Mouse (Mus musculus) bone marrow macrophage, adult 2 months (primary cell): Measurements from ENCODE around the gene Grhl3. TPM values are rescaled to one million over a fixed set of nuclear protein-coding genes. Genes with fewer than 3 reads are reported as not detected.

Experiments used
- H3K27ac ChIP-seq: 2 replicates; pipeline ENCODE4 v1.5.1; 2012; ENCODE audit warnings: low read depth, low read length; ENCODE audit not compliant: insufficient read depth
- H3K4me1 ChIP-seq: 2 replicates; pipeline ENCODE4 v1.6.1; 2012; ENCODE audit warnings: low read length; ENCODE audit not compliant: control insufficient read depth, insufficient read depth
- H3K4me3 ChIP-seq: 2 replicates; pipeline ENCODE4 v1.5.1; 2012; ENCODE audit warnings: mild to moderate bottlenecking, low read length, moderate library complexity; ENCODE audit not compliant: insufficient read depth
- CTCF ChIP-seq: IDR thresholded peaks from 2 replicates; pipeline ENCODE4 v1.5.1; 2012; ENCODE audit warnings: low read depth, mild to moderate bottlenecking, low read length, moderate library complexity
- POLR2A ChIP-seq: IDR thresholded peaks from 2 replicates; pipeline ENCODE4 v1.6.1; 2012; ENCODE audit warnings: mild to moderate bottlenecking, low read depth, low read length, borderline replicate concordance
- polyA plus RNA-seq: library from polyadenylated mRNA; stranded (reverse); fragments of >200 nt; gene quantifications from 2 replicates; pipeline ENCODE4 v1.2.4, GENCODE M21; 2012; ENCODE audit not compliant: missing spikeins, insufficient read depth, insufficient read length

The Grhl3 gene
- polyA plus RNA-seq, 1 experiment: not detected

- H3K27ac ChIP-seq: no peak overlapping the region
- no peak for TF ChIP-seq CTCF
- TF ChIP-seq POLR2A: no peak
- no peak overlapping the region for H3K4me3 ChIP-seq
- peaks cover 8% of the 10 kb centered on the region for H3K4me1 ChIP-seq
Observed at GRCm38 (mm10) chr4:135548521-135549077, 24.8 kb downstream of the Grhl3 start.

GRCm38 (mm10) chr4:135548108-135548507, 25.3 kb downstream of the Grhl3 start:
- Histone ChIP-seq H3K4me1 (peaks cover 8% of the 10 kb centered on the region), H3K4me3 (no peak overlapping the region), H3K27ac (no peak overlapping the region)
- TF ChIP-seq POLR2A (no peak), CTCF (no peak)

GRCm38 (mm10) chr4:135547551-135547950, 25.9 kb downstream of the Grhl3 start:
- Histone ChIP-seq H3K4me3 (no peak overlapping the region), H3K27ac (no peak overlapping the region), H3K4me1 (peaks cover 8% of the 10 kb centered on the region)
- TF ChIP-seq POLR2A: no peak
- no peak for TF ChIP-seq CTCF

GRCm38 (mm10) chr4:135546793-135547192, 26.6 kb downstream of the Grhl3 start:
- H3K4me3 ChIP-seq: no peak overlapping the region
- no peak overlapping the region for H3K27ac ChIP-seq
- H3K4me1 ChIP-seq: peaks cover 8% of the 10 kb centered on the region
- TF ChIP-seq CTCF: no peak
- TF ChIP-seq POLR2A: no peak

DNA sequence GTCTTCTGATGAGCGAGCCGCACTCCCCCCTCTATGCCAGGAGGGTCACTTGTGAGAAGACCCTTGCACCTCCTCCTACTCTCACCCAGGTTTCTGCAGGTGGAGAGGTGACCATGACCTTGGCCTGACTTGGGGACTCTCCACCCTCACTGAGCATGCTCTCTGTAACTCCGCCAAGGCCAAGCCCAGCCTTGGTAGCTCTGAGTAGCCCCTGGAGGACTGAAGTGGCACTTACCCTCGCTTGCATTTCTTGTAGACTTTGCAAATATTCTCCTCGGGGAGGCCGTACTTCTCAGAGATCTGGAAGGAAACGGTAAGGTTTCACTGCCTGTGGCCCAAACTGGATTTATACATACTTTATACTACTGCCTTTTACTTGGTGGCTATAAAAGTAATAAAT, 27.4 kb downstream of the Grhl3 start:
- no peak for TF ChIP-seq CTCF
- TF ChIP-seq POLR2A: no peak
- no peak overlapping the region for H3K4me3 ChIP-seq
- no peak overlapping the region for H3K27ac ChIP-seq
- peaks cover 8% of the 10 kb centered on the region for H3K4me1 ChIP-seq

- Histone ChIP-seq H3K27ac (0 out of 2 replicates have a peak overlapping the region, but pooled peaks have one; percentile 11), H3K4me3 (peak overlapping the region; percentile 56), H3K4me1 (peaks cover 8% of the 10 kb centered on the region)
- TF ChIP-seq CTCF: no peak
- TF ChIP-seq POLR2A: peak; percentile 49; the same call in 1 of the 2 replicates
Observed at GRCm38 (mm10) chr4:135545080-135545511, 28.3 kb downstream of the Grhl3 start.

DNA sequence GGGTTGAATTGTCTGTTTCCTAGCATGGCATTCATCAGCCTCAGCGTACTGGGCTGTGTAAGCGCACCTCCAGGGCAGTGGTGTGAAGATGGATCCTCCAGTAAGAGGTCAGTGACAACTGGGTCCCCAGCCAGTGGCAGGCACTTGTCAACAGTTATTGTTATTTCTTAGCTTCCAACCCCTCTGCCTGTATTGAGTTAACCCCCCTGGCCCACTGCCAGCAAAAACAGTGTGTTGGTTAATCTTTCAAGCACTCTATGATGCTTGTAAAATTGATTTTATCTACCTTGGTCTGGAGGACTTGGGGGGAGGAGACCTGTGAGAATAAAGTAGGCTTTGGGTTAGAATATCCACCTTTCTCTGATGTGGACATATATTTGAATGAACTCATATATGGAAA, 29.1 kb downstream of the Grhl3 start:
- Histone ChIP-seq H3K4me3 (no peak overlapping the region), H3K27ac (no peak overlapping the region), H3K4me1 (peaks cover 8% of the 10 kb centered on the region)
- no peak for TF ChIP-seq POLR2A
- no peak for TF ChIP-seq CTCF

GRCm38 (mm10) chr4:135540057-135540456, 33.4 kb downstream of the Grhl3 start:
- Histone ChIP-seq H3K4me3 (no peak overlapping the region), H3K27ac (no peak overlapping the region), H3K4me1 (no peaks in the 10 kb centered on the region; the same call in 1 of the 2 replicates)
- TF ChIP-seq POLR2A: no peak
- TF ChIP-seq CTCF: no peak

DNA sequence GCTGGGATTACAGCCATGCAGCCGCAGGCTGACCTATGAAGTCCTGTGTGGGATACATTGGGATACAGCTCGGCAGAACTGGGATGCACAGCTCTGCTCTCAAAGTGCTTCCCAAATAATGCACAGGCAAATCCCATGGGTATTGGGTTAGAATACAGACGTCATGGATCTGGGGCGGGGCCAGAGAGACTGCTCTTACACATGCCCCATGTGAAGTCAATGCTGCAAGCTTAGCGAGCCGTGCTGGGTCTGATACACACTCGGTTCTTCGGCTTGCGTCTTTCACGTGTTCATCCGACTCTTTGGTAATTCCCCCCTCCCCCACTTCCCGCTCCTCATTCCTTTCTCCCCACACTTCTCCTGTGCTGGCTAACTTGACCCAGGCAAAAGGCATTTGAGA, 34.4 kb downstream of the Grhl3 start:
- Histone ChIP-seq H3K4me1 (no peaks in the 10 kb centered on the region), H3K4me3 (no peak overlapping the region), H3K27ac (no peak overlapping the region)
- TF ChIP-seq CTCF: no peak
- TF ChIP-seq POLR2A: no peak

DNA sequence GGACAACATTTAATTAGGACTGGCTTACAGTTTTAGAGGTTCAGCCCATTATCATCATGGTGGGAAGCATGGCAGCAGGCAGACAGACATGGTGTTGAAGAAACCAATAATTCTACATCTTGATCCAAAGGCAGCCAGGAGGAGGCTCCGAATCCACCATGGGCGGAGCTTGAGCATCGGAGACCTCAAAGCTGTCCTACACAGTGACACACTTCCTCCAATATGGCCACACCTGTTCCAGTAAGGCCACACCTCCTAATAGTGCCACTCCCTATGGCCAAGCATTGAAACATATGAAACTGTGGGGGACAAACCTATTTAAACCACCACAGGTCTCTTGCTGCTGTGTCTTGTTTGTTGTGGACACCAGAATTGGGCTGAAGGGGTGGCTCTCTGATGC, 38.4 kb downstream of the Grhl3 start:
- H3K4me3 ChIP-seq: no peak overlapping the region
- TF ChIP-seq POLR2A (no peak), CTCF (no peak)
- H3K27ac ChIP-seq: no peak overlapping the region
- H3K4me1 ChIP-seq: no peaks in the 10 kb centered on the region
